Mouse (Mus musculus): Measurements from ENCODE around the gene H2al1a.

Gene H2al1a

GRCm38 (mm10) chrX:11345762-11346161, 46.7 kb downstream of the H2al1a start:
- no peak for DNase-seq (ENCODE audit: low spot score in 2 of 2)

- no peak for DNase-seq (ENCODE audit: low spot score in 2 of 2)
Observed at GRCm38 (mm10) chrX:11346756-11347155, 47.7 kb downstream of the H2al1a start.
